Mouse (Mus musculus) mature B cell (primary cell): ENCODE measurements around the gene Cabp7.

Source experiments
- in situ Hi-C: fragments of 300-500 bp; cut with MboI; formaldehyde crosslinking; loops from 2 replicates; pipeline ENCODE4 v1.14.3; 2019

Cabp7 gene

DNA sequence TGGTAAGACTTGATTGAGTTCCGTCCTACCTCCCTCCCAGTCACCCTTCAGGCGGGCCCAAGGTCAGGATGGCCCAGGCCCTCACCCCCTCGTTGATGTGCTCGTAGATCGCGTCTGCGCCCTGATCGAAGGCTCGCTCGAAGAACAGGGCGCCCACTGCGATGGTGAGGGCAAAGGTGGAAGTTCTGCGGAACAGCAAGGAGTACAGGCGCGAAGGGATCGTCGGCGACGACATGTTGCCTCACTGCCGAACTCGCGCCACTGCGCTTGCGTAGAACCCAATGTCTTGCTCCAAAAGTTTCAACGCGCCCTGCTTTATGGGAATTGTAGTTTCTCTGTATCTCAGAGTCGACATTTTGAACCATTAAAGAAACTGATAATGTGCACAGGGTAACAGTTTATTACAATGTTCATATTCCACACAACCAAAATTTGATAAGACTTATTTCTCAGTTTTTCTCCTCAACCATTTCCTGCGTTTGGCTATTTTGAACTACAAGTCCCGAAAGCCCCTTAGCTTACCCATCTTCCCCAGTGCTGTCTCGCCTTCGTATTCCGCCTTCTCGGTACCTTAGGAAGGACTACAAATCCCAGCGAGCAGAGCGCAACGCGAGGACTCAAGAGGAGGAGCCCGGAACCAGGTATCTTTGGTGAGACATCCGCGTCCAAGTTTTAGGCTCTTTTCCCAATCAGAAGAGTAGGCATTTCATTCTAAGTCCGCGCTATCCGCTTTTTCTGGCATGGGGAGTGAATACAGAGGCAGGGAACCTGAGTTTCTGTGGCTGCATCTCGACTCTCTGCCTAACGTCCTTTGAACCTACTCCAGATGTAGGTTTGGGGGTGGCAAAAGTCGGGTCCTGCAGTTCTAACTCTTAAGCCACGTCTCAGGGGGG lies 42.3 kb downstream of the Cabp7 start, which contains the start of the genes Uqcr10 and Zmat5:
TSS of gene Uqcr10 (minus strand) at position 271 of the 893 bp plus-strand sequence.
TSS of gene Zmat5 (plus strand) at position 607 of the 893 bp plus-strand sequence.
- in situ Hi-C loops, result no loop called here

DNA sequence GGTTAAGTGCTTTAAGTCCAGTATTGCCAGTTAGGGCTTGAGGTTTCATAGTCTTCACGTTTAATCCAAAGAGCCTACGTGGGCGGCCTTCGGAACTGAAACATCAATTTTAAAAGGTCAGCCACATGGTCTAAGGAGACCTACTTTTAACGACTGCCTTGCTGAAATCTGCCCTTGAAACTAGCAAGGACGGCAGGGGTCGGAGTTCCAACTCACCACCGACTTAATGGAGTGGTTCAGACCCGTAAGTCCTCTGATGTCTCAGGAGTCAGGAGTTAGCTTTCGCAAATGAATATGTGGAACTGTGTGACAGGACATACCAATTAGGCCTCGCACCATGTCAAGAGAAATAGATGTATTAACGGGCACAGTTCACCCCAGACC lies 42.9 kb downstream of the Cabp7 start:
- in situ Hi-C loops, result no loop called here

DNA sequence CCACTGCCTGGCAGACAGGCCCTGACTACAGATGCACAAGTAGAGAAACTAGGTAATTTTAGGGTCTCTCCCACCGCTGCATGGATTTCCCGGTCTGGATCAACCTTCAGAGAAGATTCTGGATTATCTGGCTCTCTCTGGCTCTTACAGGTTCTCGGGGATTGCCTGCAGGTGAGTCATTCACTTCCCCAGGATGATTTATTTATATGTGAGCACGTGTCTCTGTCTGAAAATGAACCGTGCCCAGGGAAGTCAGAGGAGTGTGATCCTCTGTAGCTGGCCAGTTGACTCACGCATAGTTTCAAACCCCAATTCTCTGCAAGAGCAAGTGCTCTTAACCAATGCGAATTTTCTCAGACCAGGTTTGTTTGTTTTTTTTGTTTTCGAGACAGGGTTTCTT lies 45.9 kb downstream of the Cabp7 start:
- in situ Hi-C loops, result no loop called here

DNA sequence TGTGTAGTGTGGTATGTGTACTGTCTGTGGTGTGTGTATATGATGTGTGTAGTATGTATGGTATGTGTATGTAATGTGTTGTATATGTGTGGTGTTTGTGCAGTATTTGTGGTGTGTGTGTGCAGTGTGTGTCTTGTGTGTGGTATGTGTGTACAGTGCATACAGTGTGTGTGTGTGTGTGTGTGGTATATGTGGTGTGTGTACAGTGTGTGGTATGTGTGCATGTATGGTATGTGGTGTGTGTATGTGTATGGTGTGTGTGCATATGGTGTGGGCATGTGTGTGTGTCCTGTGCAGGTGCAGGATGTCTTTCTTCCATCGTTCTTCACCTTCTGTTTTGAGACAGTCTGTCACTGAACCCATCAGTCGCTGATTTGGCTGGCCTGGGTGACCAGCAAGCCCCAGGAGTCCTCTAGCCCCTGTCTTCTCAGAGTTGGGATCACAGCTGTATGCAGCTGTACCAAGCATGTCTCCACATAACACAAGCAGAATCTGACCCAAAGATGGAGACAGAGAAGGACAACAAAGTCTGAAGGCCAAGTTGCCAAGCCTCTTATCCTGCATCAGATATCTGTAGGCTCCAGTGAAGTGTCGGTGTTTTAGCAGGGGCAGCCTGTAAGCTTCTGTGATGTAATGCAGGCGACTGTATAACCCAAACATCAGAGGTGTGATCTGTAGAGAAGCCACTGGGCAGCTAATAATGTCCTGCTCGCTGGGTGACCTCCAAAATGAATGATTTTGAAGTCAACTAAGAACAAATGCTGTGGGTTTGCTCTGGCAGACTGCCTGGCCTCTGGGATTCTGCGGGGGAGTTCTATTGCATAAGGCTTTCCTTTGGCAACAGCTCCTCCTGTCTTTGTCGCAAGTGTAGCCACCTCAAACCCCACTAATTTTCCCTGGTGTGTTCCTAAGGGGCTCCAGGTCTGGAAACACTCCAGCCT lies 49.3 kb downstream of the Cabp7 start:
- in situ Hi-C loops, result no loop called here

DNA sequence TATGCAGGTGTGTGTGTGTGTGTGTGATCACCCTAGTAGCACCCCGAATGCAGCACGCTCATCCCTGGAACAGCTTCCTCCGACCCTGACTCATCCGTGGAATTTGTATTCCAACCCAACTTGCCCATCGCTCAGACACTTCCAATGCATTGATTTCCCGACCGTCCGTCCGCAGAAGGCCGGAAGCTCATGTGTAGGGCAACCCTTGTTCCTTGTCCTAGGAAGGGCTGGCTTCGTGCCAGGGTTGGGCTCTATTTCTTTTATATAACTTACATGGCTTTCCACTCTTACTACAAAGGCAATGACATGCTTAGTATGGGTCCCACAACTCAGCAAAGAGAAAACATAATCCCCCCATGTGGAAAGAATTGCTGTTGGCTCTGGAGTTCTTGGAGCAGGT lies 54.4 kb downstream of the Cabp7 start:
- in situ Hi-C loops, result no loop called here

DNA sequence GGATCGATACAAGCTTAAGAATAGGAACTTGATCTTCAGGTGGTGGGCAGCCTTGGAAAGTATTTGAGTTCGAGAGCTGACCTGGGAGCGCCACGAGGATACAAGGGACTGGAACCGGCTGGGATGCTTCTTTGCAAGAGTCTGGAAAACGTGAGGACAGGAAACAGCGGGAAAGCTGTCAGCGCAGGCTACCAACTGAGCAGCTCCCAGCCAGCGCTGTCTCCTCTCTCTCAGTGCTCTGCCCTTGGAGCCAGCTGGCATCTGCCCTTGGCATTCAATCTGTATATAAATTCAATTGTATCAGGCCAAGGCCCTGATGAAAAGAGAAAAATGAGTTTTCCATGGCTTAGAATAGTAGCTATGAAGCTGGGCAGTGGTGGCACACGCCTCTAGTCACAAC lies 55.4 kb downstream of the Cabp7 start:
- in situ Hi-C loops, result no loop called here

DNA sequence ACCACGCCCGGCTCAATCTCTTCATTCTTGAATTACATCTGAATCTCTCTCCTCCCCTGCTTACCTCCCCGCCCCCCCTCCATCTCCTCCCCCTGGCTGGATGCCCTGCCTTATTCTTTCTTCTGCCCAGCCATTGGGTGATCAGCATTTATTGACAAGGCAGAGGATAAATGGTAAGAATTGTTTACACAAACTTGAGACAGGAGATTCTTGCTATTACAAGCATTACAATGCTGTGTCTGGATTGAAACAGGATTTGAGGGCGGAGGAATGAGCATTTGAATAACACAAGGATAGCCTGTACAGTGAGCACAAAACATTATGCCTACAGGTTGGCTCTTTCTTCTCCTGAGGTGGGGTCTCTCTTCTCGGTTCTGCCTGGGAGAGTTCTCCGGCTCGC lies 56.2 kb downstream of the Cabp7 start:
- in situ Hi-C loops, result no loop called here

DNA sequence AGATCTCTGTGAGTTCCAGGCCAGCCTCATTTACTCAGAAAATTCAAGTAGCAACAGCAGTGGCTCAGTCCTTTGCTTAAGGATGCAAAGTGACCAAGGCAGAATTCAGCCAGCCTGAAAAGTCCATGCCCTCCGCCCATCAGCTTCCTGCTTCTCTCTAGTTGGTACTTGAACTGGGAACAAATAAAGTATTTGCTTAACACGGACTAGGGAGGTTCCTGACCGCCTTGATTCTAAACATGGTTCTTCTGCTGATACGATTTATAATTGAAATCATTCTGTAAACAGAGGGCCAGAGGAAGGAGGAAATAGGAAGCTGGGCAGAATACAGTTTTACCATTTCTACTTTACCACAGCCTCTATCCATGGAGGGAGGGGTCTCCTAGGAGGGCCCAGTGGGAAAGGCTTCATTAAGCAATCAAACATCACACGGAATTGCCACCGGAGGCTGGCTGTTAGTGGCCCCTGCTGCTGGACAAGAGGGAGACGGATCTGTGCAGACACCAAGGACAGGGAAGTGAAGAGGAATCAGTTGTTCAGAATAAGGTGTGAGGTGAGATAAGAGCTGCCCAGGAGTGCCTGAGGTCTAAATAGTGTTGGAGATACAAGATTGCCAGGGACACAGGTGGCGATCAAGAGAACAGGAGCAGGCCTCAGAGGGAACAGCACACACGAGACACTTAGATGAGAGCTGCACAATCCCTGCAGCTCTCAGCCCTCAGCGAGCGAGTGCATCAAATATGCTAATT lies 57.8 kb downstream of the Cabp7 start:
- in situ Hi-C loops, result no loop called here

DNA sequence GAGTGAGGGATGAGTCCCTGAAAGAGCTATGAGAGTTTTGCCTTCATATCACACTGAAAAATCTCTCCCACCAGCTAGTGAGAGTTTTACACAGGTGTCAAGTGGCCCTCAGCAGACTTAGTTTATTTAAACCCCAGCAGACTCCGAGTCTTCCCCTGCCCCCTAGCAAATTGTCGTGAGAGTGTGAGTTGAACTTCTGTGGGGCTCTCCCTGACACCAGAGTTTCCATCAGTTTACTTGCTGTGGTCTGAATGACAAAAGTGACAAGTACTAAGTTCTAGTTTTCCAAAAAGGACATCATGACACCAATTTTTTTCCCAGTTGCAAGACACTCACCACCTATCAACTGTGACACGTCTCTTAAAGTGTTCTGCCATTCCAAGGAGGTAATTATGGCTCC lies 58.7 kb downstream of the Cabp7 start:
- in situ Hi-C loops, result no loop called here

DNA sequence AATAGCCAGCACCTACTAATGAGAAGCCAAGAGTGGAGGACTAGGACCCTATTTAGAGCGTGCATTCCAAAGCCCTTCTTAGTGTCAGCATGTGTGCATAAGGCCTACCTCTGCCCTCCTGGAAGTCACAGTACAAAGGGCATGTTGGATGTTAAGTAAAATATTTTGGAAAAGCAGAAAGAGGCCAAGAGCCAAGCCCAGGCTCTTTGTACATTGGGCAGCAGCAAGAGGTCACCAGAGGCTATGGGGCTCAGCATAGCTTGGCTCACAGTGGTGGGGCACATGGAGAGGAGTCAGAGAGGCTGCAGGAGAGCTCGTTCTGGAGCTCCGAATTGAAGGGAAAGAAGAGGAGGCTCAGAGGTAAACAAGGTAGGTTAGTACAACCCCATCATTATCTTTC lies 59.6 kb downstream of the Cabp7 start:
- in situ Hi-C loops, result no loop called here
